Mouse (Mus musculus) C2C12 (cell line): ENCODE measurements around the gene Fbxw4. TPM values are rescaled to one million over a fixed set of nuclear protein-coding genes. Genes with fewer than 3 reads are reported as not detected.

Source experiments
- H3K27me3 ChIP-seq: one replicate; pipeline ENCODE4 v1.6.1; 2011; ENCODE audit not compliant: control insufficient read depth, insufficient read depth, insufficient read length
- H3K36me3 ChIP-seq: one replicate; pipeline ENCODE4 v1.6.1; 2011; ENCODE audit not compliant: control insufficient read depth, insufficient read depth
- H3K4me3 ChIP-seq: one replicate; pipeline ENCODE4 v1.5.1; 2011; ENCODE audit warnings: mild to moderate bottlenecking, control low read depth; ENCODE audit not compliant: poor library complexity, insufficient read depth, severe bottlenecking
- H3K79me2 ChIP-seq: one replicate; pipeline ENCODE4 v1.6.1; 2011; ENCODE audit not compliant: control insufficient read depth, insufficient read depth
- H3K79me3 ChIP-seq: one replicate; pipeline ENCODE4 v1.6.1; 2011; ENCODE audit warnings: low read depth, control low read depth
- H3ac ChIP-seq: one replicate; pipeline ENCODE3; 2011; ENCODE audit warnings: low read depth; ENCODE audit not compliant: control insufficient read depth, insufficient read length
- CEBPB ChIP-seq: IDR thresholded peaks from one replicate; pipeline ENCODE4 v1.6.1; 2011; ENCODE audit warnings: low read depth, mild to moderate bottlenecking, control low read depth, moderate library complexity
- CTCF ChIP-seq: IDR thresholded peaks from one replicate; pipeline ENCODE4 v1.5.1; 2011; ENCODE audit not compliant: control insufficient read depth, insufficient read depth, insufficient read length
- FOSL1 ChIP-seq: IDR thresholded peaks from one replicate; pipeline ENCODE4 v1.8.0; 2011; ENCODE audit warnings: mild to moderate bottlenecking, low read length; ENCODE audit not compliant: poor library complexity, insufficient read depth, severe bottlenecking
- MAX ChIP-seq: IDR thresholded peaks from one replicate; pipeline ENCODE4 v1.6.1; 2011; ENCODE audit warnings: mild to moderate bottlenecking, control low read depth
- MYOD1 ChIP-seq: IDR thresholded peaks from one replicate; pipeline ENCODE4 v1.6.1; 2011; ENCODE audit warnings: low read depth; ENCODE audit not compliant: control insufficient read depth, insufficient read length
- MYOG ChIP-seq: IDR thresholded peaks from one replicate; pipeline ENCODE4 v1.6.1; 2011; ENCODE audit not compliant: control insufficient read depth, insufficient read length; ENCODE audit errors: extremely low read depth
- USF1 ChIP-seq: IDR thresholded peaks from one replicate; pipeline ENCODE4 v1.6.1; 2011; ENCODE audit warnings: low read depth, mild to moderate bottlenecking, control low read depth, moderate library complexity
- long read RNA-seq, 2 experiments: library from polyadenylated mRNA; unstranded; transcript quantifications; one replicate each; pipeline ENCODE4 v2.0.0; 2019 to 2020
- polyA plus RNA-seq: library from polyadenylated mRNA; unstranded; fragments of >200 nt; fragmentation: generic; extraction: Trizol; gene quantifications from one replicate; pipeline ENCODE4 v1.2.1, GENCODE M21; 2012; ENCODE audit warnings: missing spikeins

Fbxw4 gene
- 19.3 TPM for polyA plus RNA-seq
- long read RNA-seq, experiment 1, partial matches to known transcripts, result 2 of 7 reads
- long read RNA-seq, experiment 1, other reads (novel, unspliced or antisense), result 3 of 7 reads
- long read RNA-seq, experiment 2, result 0 reads

- H3K79me2 ChIP-seq, result peaks cover 57% of the 10 kb centered on the region
- H3K36me3 ChIP-seq, result no peaks in the 10 kb centered on the region
- no peaks in the 10 kb centered on the region for H3K27me3 ChIP-seq
- H3K79me3 ChIP-seq, result peaks cover 12% of the 10 kb centered on the region
- H3K4me3 ChIP-seq, result peak within 1 kb of the TSS; percentile 64
- peak within 1 kb of the TSS; percentile 93 for H3ac ChIP-seq
- no peak for TF ChIP-seq MYOD1
- TF ChIP-seq MAX, result peak; percentile 8
Measured at GRCm38 (mm10) chr19:45659738-45660502, at the start of gene Fbxw4. Gene Fbxw4 (minus strand): TSS chr19:45660312.

GRCm38 (mm10) chr19:45708704-45709103 lies 48.6 kb upstream of the Fbxw4 start:
- H3K36me3 ChIP-seq, result no peaks in the 10 kb centered on the region
- TF ChIP-seq USF1 (no peak), MYOG (no peak)
- H3K79me3 ChIP-seq, result no peaks in the 10 kb centered on the region
- H3K4me3 ChIP-seq, result no peak overlapping the region
- H3K79me2 ChIP-seq, result no peaks in the 10 kb centered on the region
- no peak overlapping the region for H3ac ChIP-seq
- peaks cover 34% of the 10 kb centered on the region for H3K27me3 ChIP-seq

GRCm38 (mm10) chr19:45696281-45696600 lies 36.1 kb upstream of the Fbxw4 start:
- no peak overlapping the region for H3K4me3 ChIP-seq
- TF ChIP-seq MYOD1, result no peak
- TF ChIP-seq FOSL1, result no peak
- TF ChIP-seq USF1, result no peak
- no peak for TF ChIP-seq CTCF
- no peak for TF ChIP-seq CEBPB
- TF ChIP-seq MYOG, result no peak
- no peak for TF ChIP-seq MAX
- H3K79me3 ChIP-seq, result no peaks in the 10 kb centered on the region
- H3ac ChIP-seq, result no peak overlapping the region
- H3K36me3 ChIP-seq, result no peaks in the 10 kb centered on the region
- H3K27me3 ChIP-seq, result peaks cover 34% of the 10 kb centered on the region
- no peaks in the 10 kb centered on the region for H3K79me2 ChIP-seq

- H3K79me3 ChIP-seq, result no peaks in the 10 kb centered on the region
- TF ChIP-seq MYOG (no peak), MAX (no peak)
- H3K36me3 ChIP-seq, result no peaks in the 10 kb centered on the region
- H3ac ChIP-seq, result no peak overlapping the region
- H3K79me2 ChIP-seq, result no peaks in the 10 kb centered on the region
- H3K4me3 ChIP-seq, result no peak overlapping the region
- peaks cover 38% of the 10 kb centered on the region for H3K27me3 ChIP-seq
Measured at GRCm38 (mm10) chr19:45695496-45696280, 35.6 kb upstream of the Fbxw4 start.

- H3K79me3 ChIP-seq, result no peaks in the 10 kb centered on the region
- peaks cover 43% of the 10 kb centered on the region for H3K27me3 ChIP-seq
- H3K79me2 ChIP-seq, result no peaks in the 10 kb centered on the region
- TF ChIP-seq MAX (no peak), CEBPB (no peak), CTCF (no peak), MYOD1 (no peak), MYOG (no peak), FOSL1 (no peak), USF1 (no peak)
- H3ac ChIP-seq, result no peak overlapping the region
- no peak overlapping the region for H3K4me3 ChIP-seq
- no peaks in the 10 kb centered on the region for H3K36me3 ChIP-seq
Measured at GRCm38 (mm10) chr19:45694056-45694455, 33.9 kb upstream of the Fbxw4 start.

GRCm38 (mm10) chr19:45692211-45692610 lies 32.1 kb upstream of the Fbxw4 start:
- H3K4me3 ChIP-seq, result no peak overlapping the region
- peaks cover 43% of the 10 kb centered on the region for H3K27me3 ChIP-seq
- no peaks in the 10 kb centered on the region for H3K79me3 ChIP-seq
- H3ac ChIP-seq, result no peak overlapping the region
- H3K36me3 ChIP-seq, result no peaks in the 10 kb centered on the region
- H3K79me2 ChIP-seq, result no peaks in the 10 kb centered on the region
- TF ChIP-seq MYOD1, result no peak
- no peak for TF ChIP-seq USF1
- TF ChIP-seq CTCF, result no peak
- no peak for TF ChIP-seq CEBPB
- TF ChIP-seq FOSL1, result no peak
- no peak for TF ChIP-seq MAX
- TF ChIP-seq MYOG, result no peak
